Mouse (Mus musculus): ENCODE data around the gene Gm4756. TPM values are rescaled to one million over a fixed set of nuclear protein-coding genes. Genes with fewer than 3 reads are reported as not detected.
"Not testable (repeated sequence)": the region's sequence is repeated elsewhere in the genome, so short reads cannot be mapped to it uniquely, and the experiment has no call there.

The Gm4756 gene
- polyA plus RNA-seq, 1 experiment from 2014 or later = not detected

GRCm38 (mm10) chr12:72620856-72621255, 28.6 kb downstream of the Gm4756 start:
- H3K4me1 ChIP-seq (ENCODE audit: control insufficient read depth, insufficient read depth, low read length) = no peaks in the 10 kb centered on the region
- H3K27ac ChIP-seq (ENCODE audit: low read length) = no peak overlapping the region
- ATAC-seq (replicated peaks; ENCODE audit: extremely low read depth, insufficient read depth, low FRiP score) = no peak
- 84% methylated on average over 7 of the region's 7 CpGs for WGBS
- H3K36me3 ChIP-seq (ENCODE audit: control insufficient read depth, insufficient read depth) = no peaks in the 10 kb centered on the region
- no peak overlapping the region for H3K9ac ChIP-seq (ENCODE audit: low read length)
- no peak overlapping the region for H3K4me2 ChIP-seq (ENCODE audit: low read depth, low read length)
- H3K27me3 ChIP-seq (ENCODE audit: control insufficient read depth, insufficient read depth, low read length) = no peaks in the 10 kb centered on the region
- H3K9me3 ChIP-seq (replicated peaks; ENCODE audit: control insufficient read depth, low read length) = no peaks in the 10 kb centered on the region
- H3K4me3 ChIP-seq (ENCODE audit: low read length) = no peak overlapping the region

GRCm38 (mm10) chr12:72612053-72612452, 37.4 kb downstream of the Gm4756 start:
- H3K36me3 ChIP-seq (ENCODE audit: control insufficient read depth, insufficient read depth) = no peaks in the 10 kb centered on the region
- no peak overlapping the region for H3K4me3 ChIP-seq (ENCODE audit: low read length)
- H3K4me2 ChIP-seq (ENCODE audit: low read depth, low read length) = no peak overlapping the region
- no peak for ATAC-seq (replicated peaks; ENCODE audit: extremely low read depth, insufficient read depth, low FRiP score)
- H3K27ac ChIP-seq (ENCODE audit: low read length) = no peak overlapping the region
- H3K9me3 ChIP-seq (replicated peaks; ENCODE audit: control insufficient read depth, low read length) = no peaks in the 10 kb centered on the region
- H3K4me1 ChIP-seq (ENCODE audit: control insufficient read depth, insufficient read depth, low read length) = no peaks in the 10 kb centered on the region
- WGBS = 92% methylated on average over 3 of the region's 3 CpGs
- no peak overlapping the region for H3K9ac ChIP-seq (ENCODE audit: low read length)
- H3K27me3 ChIP-seq (ENCODE audit: control insufficient read depth, insufficient read depth, low read length) = no peaks in the 10 kb centered on the region

- H3K27me3 ChIP-seq (ENCODE audit: control insufficient read depth, insufficient read depth, low read length); H3K4me2 ChIP-seq (ENCODE audit: low read depth, low read length); H3K4me1 ChIP-seq (ENCODE audit: control insufficient read depth, insufficient read depth, low read length); H3K4me3 ChIP-seq (ENCODE audit: low read length); ATAC-seq (replicated peaks; ENCODE audit: extremely low read depth, insufficient read depth, low FRiP score); H3K36me3 ChIP-seq (ENCODE audit: control insufficient read depth, insufficient read depth); H3K27ac ChIP-seq (ENCODE audit: low read length); H3K9me3 ChIP-seq (replicated peaks; ENCODE audit: control insufficient read depth, low read length); H3K9ac ChIP-seq (ENCODE audit: low read length): not testable (repeated sequence)
- WGBS = 85% methylated on average over 2 of the region's 2 CpGs
Observed at GRCm38 (mm10) chr12:72598731-72599130, 50.7 kb downstream of the Gm4756 start.

- Histone ChIP-seq H3K27ac (ENCODE audit: low read length) (no peak overlapping the region), H3K4me1 (ENCODE audit: control insufficient read depth, insufficient read depth, low read length) (no peaks in the 10 kb centered on the region), H3K9me3 (replicated peaks; ENCODE audit: control insufficient read depth, low read length) (no peaks in the 10 kb centered on the region), H3K9ac (ENCODE audit: low read length) (no peak overlapping the region), H3K27me3 (ENCODE audit: control insufficient read depth, insufficient read depth, low read length) (no peaks in the 10 kb centered on the region), H3K4me3 (ENCODE audit: low read length) (no peak overlapping the region), H3K36me3 (ENCODE audit: control insufficient read depth, insufficient read depth) (no peaks in the 10 kb centered on the region), H3K4me2 (ENCODE audit: low read depth, low read length) (no peak overlapping the region)
- no peak for ATAC-seq (replicated peaks; ENCODE audit: extremely low read depth, insufficient read depth, low FRiP score)
- WGBS = 53% methylated on average over 2 of the region's 2 CpGs
Observed at GRCm38 (mm10) chr12:72594001-72594400, 55.5 kb downstream of the Gm4756 start.

GRCm38 (mm10) chr12:72592991-72593390, 56.5 kb downstream of the Gm4756 start:
- Histone ChIP-seq H3K4me2 (ENCODE audit: low read depth, low read length) (no peak overlapping the region), H3K36me3 (ENCODE audit: control insufficient read depth, insufficient read depth) (no peaks in the 10 kb centered on the region), H3K4me3 (ENCODE audit: low read length) (no peak overlapping the region), H3K27ac (ENCODE audit: low read length) (no peak overlapping the region), H3K4me1 (ENCODE audit: control insufficient read depth, insufficient read depth, low read length) (no peaks in the 10 kb centered on the region), H3K9ac (ENCODE audit: low read length) (no peak overlapping the region), H3K27me3 (ENCODE audit: control insufficient read depth, insufficient read depth, low read length) (no peaks in the 10 kb centered on the region), H3K9me3 (replicated peaks; ENCODE audit: control insufficient read depth, low read length) (no peaks in the 10 kb centered on the region)
- ATAC-seq (replicated peaks; ENCODE audit: extremely low read depth, insufficient read depth, low FRiP score) = no peak

- 88% methylated on average over 1 of the region's 1 CpGs for WGBS
- Histone ChIP-seq H3K27ac (ENCODE audit: low read length) (no peak overlapping the region), H3K36me3 (ENCODE audit: control insufficient read depth, insufficient read depth) (no peaks in the 10 kb centered on the region), H3K9me3 (replicated peaks; ENCODE audit: control insufficient read depth, low read length) (peaks cover 3% of the 10 kb centered on the region; the same call in 1 of the 2 replicates), H3K9ac (ENCODE audit: low read length) (no peak overlapping the region), H3K4me1 (ENCODE audit: control insufficient read depth, insufficient read depth, low read length) (no peaks in the 10 kb centered on the region), H3K4me2 (ENCODE audit: low read depth, low read length) (no peak overlapping the region), H3K4me3 (ENCODE audit: low read length) (no peak overlapping the region), H3K27me3 (ENCODE audit: control insufficient read depth, insufficient read depth, low read length) (no peaks in the 10 kb centered on the region)
- ATAC-seq (replicated peaks; ENCODE audit: extremely low read depth, insufficient read depth, low FRiP score) = no peak
Observed at GRCm38 (mm10) chr12:72585339-72585738, 64.1 kb downstream of the Gm4756 start.

- Histone ChIP-seq H3K4me3 (ENCODE audit: low read length) (no peak overlapping the region), H3K27me3 (ENCODE audit: control insufficient read depth, insufficient read depth, low read length) (no peaks in the 10 kb centered on the region), H3K36me3 (ENCODE audit: control insufficient read depth, insufficient read depth) (no peaks in the 10 kb centered on the region), H3K9me3 (replicated peaks; ENCODE audit: control insufficient read depth, low read length) (peaks cover 3% of the 10 kb centered on the region; the same call in 1 of the 2 replicates), H3K4me2 (ENCODE audit: low read depth, low read length) (no peak overlapping the region), H3K9ac (ENCODE audit: low read length) (no peak overlapping the region), H3K27ac (ENCODE audit: low read length) (no peak overlapping the region), H3K4me1 (ENCODE audit: control insufficient read depth, insufficient read depth, low read length) (no peaks in the 10 kb centered on the region)
- WGBS = 91% methylated on average over 2 of the region's 2 CpGs
- no peak for ATAC-seq (replicated peaks; ENCODE audit: extremely low read depth, insufficient read depth, low FRiP score)
Observed at GRCm38 (mm10) chr12:72583099-72583498, 66.4 kb downstream of the Gm4756 start.

GRCm38 (mm10) chr12:72582021-72582420, 67.4 kb downstream of the Gm4756 start:
- H3K9ac ChIP-seq (ENCODE audit: low read length) = no peak overlapping the region
- H3K9me3 ChIP-seq (replicated peaks; ENCODE audit: control insufficient read depth, low read length) = peaks cover 3% of the 10 kb centered on the region; the same call in 1 of the 2 replicates
- no peaks in the 10 kb centered on the region for H3K4me1 ChIP-seq (ENCODE audit: control insufficient read depth, insufficient read depth, low read length)
- H3K27me3 ChIP-seq (ENCODE audit: control insufficient read depth, insufficient read depth, low read length) = no peaks in the 10 kb centered on the region
- no peak overlapping the region for H3K4me2 ChIP-seq (ENCODE audit: low read depth, low read length)
- no peak for ATAC-seq (replicated peaks; ENCODE audit: extremely low read depth, insufficient read depth, low FRiP score)
- no peak overlapping the region for H3K27ac ChIP-seq (ENCODE audit: low read length)
- WGBS = 84% methylated on average over 3 of the region's 3 CpGs
- no peak overlapping the region for H3K4me3 ChIP-seq (ENCODE audit: low read length)
- no peaks in the 10 kb centered on the region for H3K36me3 ChIP-seq (ENCODE audit: control insufficient read depth, insufficient read depth)

GRCm38 (mm10) chr12:72564281-72564795, 85.1 kb downstream of the Gm4756 start:
- H3K27ac ChIP-seq (ENCODE audit: low read length) = no peak overlapping the region
- H3K4me1 ChIP-seq (ENCODE audit: control insufficient read depth, insufficient read depth, low read length) = no peaks in the 10 kb centered on the region
- no peak for ATAC-seq (replicated peaks; ENCODE audit: extremely low read depth, insufficient read depth, low FRiP score)
- no peak overlapping the region for H3K4me3 ChIP-seq (ENCODE audit: low read length)
- H3K27me3 ChIP-seq (ENCODE audit: control insufficient read depth, insufficient read depth, low read length) = no peaks in the 10 kb centered on the region
- no peaks in the 10 kb centered on the region for H3K9me3 ChIP-seq (replicated peaks; ENCODE audit: control insufficient read depth, low read length)
- no peaks in the 10 kb centered on the region for H3K36me3 ChIP-seq (ENCODE audit: control insufficient read depth, insufficient read depth)
- no peak overlapping the region for H3K4me2 ChIP-seq (ENCODE audit: low read depth, low read length)
- 67% methylated on average over 4 of the region's 4 CpGs for WGBS
- no peak overlapping the region for H3K9ac ChIP-seq (ENCODE audit: low read length)
